Mouse (Mus musculus) lung, postnatal 0 days (tissue): ENCODE results near the gene Ralgps2. TPM values are rescaled to one million over a fixed set of nuclear protein-coding genes. Genes with fewer than 3 reads are reported as not detected.

Experiments used
- ATAC-seq: fragments of 200-750 bp; cut with Nextera tagmentation; 2 replicates; pipeline ENCODE4 v1.8.0; 2017; ENCODE audit warnings: moderate library complexity
- DNase-seq: peaks from one replicate; pipeline ENCODE4 v3.0.0-alpha.2; 2016; ENCODE audit warnings: low spot score
- H3K27ac ChIP-seq: fragments of 300-500 bp; sonication (generic); 2 replicates; pipeline ENCODE4 v1.5.1; 2014; ENCODE audit warnings: antibody characterized with exemption, mild to moderate bottlenecking, low read length, mixed read lengths
- H3K27me3 ChIP-seq: fragments of 300-500 bp; sonication (generic); replicated peaks from 2 replicates; pipeline ENCODE4 v1.6.1; 2014; ENCODE audit warnings: low read length, mixed read lengths; ENCODE audit not compliant: insufficient read depth
- H3K36me3 ChIP-seq: fragments of 300-500 bp; sonication (generic); 2 replicates; pipeline ENCODE4 v1.6.1; 2014; ENCODE audit warnings: low read length, mixed read lengths; ENCODE audit not compliant: insufficient read depth
- H3K4me1 ChIP-seq: fragments of 300-500 bp; sonication (generic); 2 replicates; pipeline ENCODE4 v1.6.1; 2014; ENCODE audit warnings: antibody characterized with exemption, low read depth, low read length, mixed read lengths; ENCODE audit not compliant: insufficient read depth
- H3K4me2 ChIP-seq: fragments of 300-500 bp; sonication (generic); replicated peaks from 2 replicates; pipeline ENCODE4 v1.6.1; 2014; ENCODE audit warnings: low read depth, mild to moderate bottlenecking, low read length, moderate library complexity, mixed read lengths
- H3K4me3 ChIP-seq: fragments of 300-500 bp; sonication (generic); 2 replicates; pipeline ENCODE4 v1.5.1; 2014; ENCODE audit warnings: low read depth, low read length
- H3K9ac ChIP-seq: fragments of 300-500 bp; sonication (generic); replicated peaks from 2 replicates; pipeline ENCODE4 v1.6.1; 2014; ENCODE audit warnings: low read depth, mild to moderate bottlenecking
- H3K9me3 ChIP-seq: fragments of 300-500 bp; sonication (generic); 2 replicates; pipeline ENCODE4 v1.6.1; 2016; ENCODE audit warnings: low read length, mixed read lengths
- CTCF ChIP-seq: IDR thresholded peaks from 2 replicates; pipeline ENCODE4 v1.5.1; 2016; ENCODE audit warnings: antibody characterized with exemption, mild to moderate bottlenecking
- EP300 ChIP-seq: IDR thresholded peaks from 2 replicates; pipeline ENCODE4 v1.6.1; 2016; ENCODE audit warnings: antibody characterized with exemption, mild to moderate bottlenecking, control low read depth
- WGBS: fragments of 180-500 bp; shearing (Covaris S2); extraction: QIAGEN DNeasy Blood & Tissue Kit; methylation state at CpG from one replicate; pipeline ENCODE4 v1.1.7; 2014; 5-methylcytosine and 5-hydroxymethylcytosine counted together
- polyA plus RNA-seq: library from polyadenylated mRNA; unstranded; fragments of >200 nt; fragmentation: Nextera tagmentation; extraction: Ambion mirVana; gene quantifications from 2 replicates; pipeline ENCODE4 v1.2.1, GENCODE M21; 2015

Gene Ralgps2
- polyA plus RNA-seq, 1 experiment from 2014 or later, result 38.3 TPM

- no peak for TF ChIP-seq EP300
- peak; percentile 41 for TF ChIP-seq CTCF
- 95% methylated on average over 4 of the region's 4 CpGs for WGBS
- 0 out of 2 replicates have a peak, but pooled peaks cover 6% of the 10 kb centered on the region for H3K36me3 ChIP-seq
- H3K27ac ChIP-seq, result no peak overlapping the region
- H3K9ac ChIP-seq, result no peak overlapping the region
- H3K27me3 ChIP-seq, result no peaks in the 10 kb centered on the region
- ATAC-seq, result no peak
- no peaks in the 10 kb centered on the region for H3K4me1 ChIP-seq
- no peak overlapping the region for H3K4me2 ChIP-seq
- no peak for DNase-seq
- no peak overlapping the region for H3K4me3 ChIP-seq
- H3K9me3 ChIP-seq, result no peaks in the 10 kb centered on the region
Observed at GRCm38 (mm10) chr1:156891561-156891960, 47.9 kb downstream of the Ralgps2 start.

DNA sequence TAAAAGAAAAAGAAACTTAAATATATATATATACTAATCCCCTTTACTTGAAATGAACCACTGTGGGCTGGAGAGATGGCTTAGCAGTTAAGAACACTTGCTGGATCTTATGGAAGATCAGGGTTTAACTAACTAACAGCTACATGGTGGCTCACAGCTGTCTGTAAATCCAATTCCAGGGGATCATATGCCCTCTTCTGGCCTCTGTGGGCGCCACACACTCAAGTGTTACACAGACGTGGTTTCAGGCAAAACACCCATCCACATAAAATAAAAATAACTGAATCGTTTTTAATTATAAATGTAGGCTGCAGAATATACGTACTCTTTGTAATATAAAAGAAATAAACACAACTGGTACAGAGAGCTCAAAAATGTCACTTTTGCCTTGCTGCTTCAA, 50.6 kb downstream of the Ralgps2 start:
- ATAC-seq, result no peak
- TF ChIP-seq EP300 (no peak), CTCF (peak; percentile 41)
- WGBS, result 87% methylated on average over 4 of the region's 4 CpGs
- no peak for DNase-seq
- Histone ChIP-seq H3K9me3 (no peaks in the 10 kb centered on the region), H3K4me1 (no peaks in the 10 kb centered on the region), H3K27me3 (no peaks in the 10 kb centered on the region), H3K36me3 (0 out of 2 replicates have a peak, but pooled peaks cover 6% of the 10 kb centered on the region), H3K27ac (no peak overlapping the region), H3K4me3 (no peak overlapping the region), H3K4me2 (no peak overlapping the region), H3K9ac (no peak overlapping the region)

- Histone ChIP-seq H3K4me3 (no peak overlapping the region), H3K4me2 (no peak overlapping the region), H3K27me3 (no peaks in the 10 kb centered on the region), H3K4me1 (no peaks in the 10 kb centered on the region), H3K36me3 (0 out of 2 replicates have a peak, but pooled peaks cover 6% of the 10 kb centered on the region), H3K9ac (no peak overlapping the region), H3K9me3 (no peaks in the 10 kb centered on the region), H3K27ac (no peak overlapping the region)
- no peak for DNase-seq
- TF ChIP-seq CTCF (peak; percentile 20; the same call in 1 of the 2 replicates), EP300 (no peak)
- no peak for ATAC-seq
- WGBS, result 85% methylated on average over 2 of the region's 2 CpGs
Observed at GRCm38 (mm10) chr1:156885879-156886278, 53.5 kb downstream of the Ralgps2 start.

GRCm38 (mm10) chr1:156884782-156885181, 54.6 kb downstream of the Ralgps2 start:
- Histone ChIP-seq H3K27ac (no peak overlapping the region), H3K4me1 (no peaks in the 10 kb centered on the region), H3K27me3 (no peaks in the 10 kb centered on the region), H3K4me2 (no peak overlapping the region), H3K9me3 (no peaks in the 10 kb centered on the region), H3K36me3 (0 out of 2 replicates have a peak, but pooled peaks cover 6% of the 10 kb centered on the region), H3K4me3 (no peak overlapping the region), H3K9ac (no peak overlapping the region)
- 81% methylated on average over 2 of the region's 2 CpGs for WGBS
- DNase-seq (no peak), ATAC-seq (no peak)
- TF ChIP-seq CTCF, result no peak
- no peak for TF ChIP-seq EP300

DNA sequence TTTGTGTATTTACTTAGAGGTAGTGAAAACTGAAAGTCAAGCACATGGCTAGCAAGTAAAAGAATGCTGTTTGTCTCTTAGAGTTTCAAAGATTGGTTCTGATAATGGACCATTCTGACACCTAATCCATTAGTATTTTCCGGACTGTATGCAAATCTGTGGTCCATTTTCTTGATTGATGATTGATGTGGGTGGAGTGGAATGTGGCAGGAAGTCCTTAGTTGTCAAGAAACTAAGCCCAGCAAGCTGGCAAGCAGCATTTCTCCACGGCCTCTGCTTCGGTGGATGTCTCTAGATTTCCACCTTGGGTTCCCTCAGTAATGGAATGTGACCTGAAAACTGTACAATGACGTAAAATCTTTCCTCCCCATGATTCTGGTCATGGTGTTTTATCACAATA, 68.8 kb downstream of the Ralgps2 start:
- WGBS, result 49% methylated on average over 4 of the region's 4 CpGs
- H3K36me3 ChIP-seq, result no peaks in the 10 kb centered on the region
- ATAC-seq (no peak), DNase-seq (no peak)
- no peak overlapping the region for H3K4me2 ChIP-seq
- no peaks in the 10 kb centered on the region for H3K27me3 ChIP-seq
- H3K4me1 ChIP-seq, result no peaks in the 10 kb centered on the region
- H3K27ac ChIP-seq, result no peak overlapping the region
- H3K4me3 ChIP-seq, result no peak overlapping the region
- no peak for TF ChIP-seq CTCF
- no peak for TF ChIP-seq EP300
- no peaks in the 10 kb centered on the region for H3K9me3 ChIP-seq
- no peak overlapping the region for H3K9ac ChIP-seq

DNA sequence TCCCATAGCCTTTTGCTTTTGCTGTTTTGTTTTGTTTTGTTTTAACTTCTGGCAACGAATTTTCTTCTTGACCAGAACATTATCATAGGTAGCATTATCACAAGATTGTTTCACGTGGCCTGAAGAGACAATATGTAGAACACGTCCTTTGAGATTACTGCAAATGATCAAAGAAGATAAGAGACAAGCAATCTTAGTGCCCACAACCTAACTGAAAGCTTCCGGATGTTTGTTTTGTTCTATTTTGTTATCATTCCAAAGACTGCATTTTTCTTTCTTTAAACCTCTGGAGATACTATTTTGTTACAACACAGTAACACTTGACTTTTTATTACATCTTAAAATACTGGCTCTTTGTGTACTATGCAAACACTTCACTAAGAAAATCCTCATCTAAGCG, 69.4 kb downstream of the Ralgps2 start:
- H3K4me3 ChIP-seq, result no peak overlapping the region
- ATAC-seq (no peak), DNase-seq (no peak)
- no peaks in the 10 kb centered on the region for H3K9me3 ChIP-seq
- H3K4me2 ChIP-seq, result no peak overlapping the region
- H3K27me3 ChIP-seq, result no peaks in the 10 kb centered on the region
- WGBS, result 61% methylated on average over 5 of the region's 5 CpGs
- H3K36me3 ChIP-seq, result no peaks in the 10 kb centered on the region
- TF ChIP-seq CTCF (no peak), EP300 (no peak)
- no peak overlapping the region for H3K27ac ChIP-seq
- H3K4me1 ChIP-seq, result no peaks in the 10 kb centered on the region
- H3K9ac ChIP-seq, result no peak overlapping the region

DNA sequence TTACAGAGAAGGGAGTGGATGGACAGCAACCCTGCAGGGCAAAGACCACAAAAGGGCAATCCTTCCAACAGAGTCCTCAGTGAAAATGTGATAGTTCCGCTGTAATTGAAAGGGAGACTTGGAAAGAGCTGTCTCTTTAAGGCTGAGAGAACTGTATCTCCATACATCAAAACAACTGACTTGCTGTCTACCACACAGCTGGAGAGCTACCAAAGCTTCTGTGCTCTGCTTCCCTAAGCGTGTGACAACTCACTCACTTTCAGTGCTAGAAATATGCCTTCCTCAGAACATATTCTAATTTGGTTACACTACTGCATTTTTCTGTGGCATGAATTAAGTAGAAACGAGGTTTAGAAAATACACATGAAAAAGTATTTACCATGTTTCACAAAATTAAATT, 75.2 kb downstream of the Ralgps2 start:
- no peaks in the 10 kb centered on the region for H3K9me3 ChIP-seq
- ATAC-seq, result no peak
- H3K27ac ChIP-seq, result no peak overlapping the region
- no peak for TF ChIP-seq EP300
- no peak for TF ChIP-seq CTCF
- no peak overlapping the region for H3K4me3 ChIP-seq
- H3K36me3 ChIP-seq, result no peaks in the 10 kb centered on the region
- no peak overlapping the region for H3K4me2 ChIP-seq
- H3K4me1 ChIP-seq, result peaks cover 8% of the 10 kb centered on the region; the same call in 1 of the 2 replicates
- WGBS, result 50% methylated on average over 3 of the region's 3 CpGs
- no peaks in the 10 kb centered on the region for H3K27me3 ChIP-seq
- DNase-seq, result peak; percentile 66
- no peak overlapping the region for H3K9ac ChIP-seq
